Mouse (Mus musculus): ENCODE data around the gene Tcf3. TPM values are rescaled to one million over a fixed set of nuclear protein-coding genes. Genes with fewer than 3 reads are reported as not detected.

Gene Tcf3
- polyA plus RNA-seq, 1 experiment from 2014 or later, result 30.9 TPM

DNA sequence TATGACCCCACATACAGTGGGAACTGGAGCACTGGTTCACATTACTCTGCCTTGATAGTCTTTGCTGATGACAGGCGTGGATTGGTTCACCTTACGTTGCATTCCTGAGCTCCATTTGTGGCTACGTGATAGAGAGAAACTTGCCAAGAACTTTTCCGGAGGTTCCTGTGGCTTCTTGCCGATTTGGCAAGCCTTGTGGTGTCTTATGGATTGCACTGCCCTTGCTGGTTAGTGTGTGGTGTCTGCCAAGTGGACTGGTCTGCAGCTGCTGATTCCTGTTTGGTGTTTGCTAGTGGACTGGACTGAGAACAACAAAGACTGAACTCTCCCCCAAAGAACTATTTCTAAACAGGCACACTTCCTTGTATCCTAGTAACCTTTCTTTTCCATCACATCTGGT, 21.3 kb upstream of the Tcf3 start:
- H3K36me3 ChIP-seq (ENCODE audit: control insufficient read depth, insufficient read depth, low read length), result no peaks in the 10 kb centered on the region
- ATAC-seq (ENCODE audit: low FRiP score, low TSS enrichment) (no peak), DNase-seq (ENCODE audit: low spot score) (no peak)
- TF ChIP-seq EP300 (optimal IDR thresholded peaks at IDR 0.05) (no peak), CTCF (IDR thresholded peaks at IDR 0.05; ENCODE audit: low read depth) (no peak)
- no peaks in the 10 kb centered on the region for H3K4me1 ChIP-seq (replicated peaks; ENCODE audit: control insufficient read depth, insufficient read depth)
- H3K4me3 ChIP-seq (ENCODE audit: low read depth, low read length), result no peak overlapping the region
- WGBS, result 86% methylated on average over 5 of the region's 5 CpGs
- H3K9me3 ChIP-seq (ENCODE audit: control insufficient read depth, low read length), result no peaks in the 10 kb centered on the region
- no peaks in the 10 kb centered on the region for H3K27me3 ChIP-seq (ENCODE audit: control insufficient read depth, insufficient read depth, low read length)
- H3K27ac ChIP-seq (replicated peaks), result no peak overlapping the region
- H3K4me2 ChIP-seq (replicated peaks; ENCODE audit: low read depth), result no peak overlapping the region
- H3K9ac ChIP-seq (ENCODE audit: low read length), result no peak overlapping the region

DNA sequence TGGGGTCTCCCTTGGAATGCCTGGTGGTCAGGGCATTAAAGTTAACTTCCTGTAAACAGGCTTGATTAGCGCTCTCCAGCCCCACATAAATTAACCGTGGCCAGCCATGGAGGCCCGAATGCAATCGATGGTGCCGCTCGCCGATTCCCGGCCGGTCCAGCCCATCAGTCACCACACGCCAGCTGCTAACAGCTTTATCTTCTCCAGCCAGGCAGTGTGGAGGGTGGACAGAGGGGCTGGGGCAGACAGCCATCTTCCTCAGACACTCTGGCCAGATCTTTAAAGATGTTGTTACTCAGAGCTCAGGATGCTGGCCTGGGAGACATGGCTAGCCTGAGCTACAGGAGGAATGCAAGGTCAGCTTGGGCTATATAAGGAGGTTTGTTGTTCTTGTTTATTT, 20.2 kb upstream of the Tcf3 start:
- Histone ChIP-seq H3K4me2 (replicated peaks; ENCODE audit: low read depth) (no peak overlapping the region), H3K4me1 (replicated peaks; ENCODE audit: control insufficient read depth, insufficient read depth) (no peaks in the 10 kb centered on the region), H3K27me3 (ENCODE audit: control insufficient read depth, insufficient read depth, low read length) (no peaks in the 10 kb centered on the region), H3K9ac (ENCODE audit: low read length) (no peak overlapping the region), H3K27ac (replicated peaks) (no peak overlapping the region), H3K4me3 (ENCODE audit: low read depth, low read length) (no peak overlapping the region), H3K36me3 (ENCODE audit: control insufficient read depth, insufficient read depth, low read length) (no peaks in the 10 kb centered on the region), H3K9me3 (ENCODE audit: control insufficient read depth, low read length) (no peaks in the 10 kb centered on the region)
- no peak for TF ChIP-seq CTCF (IDR thresholded peaks at IDR 0.05; ENCODE audit: low read depth)
- no peak for TF ChIP-seq EP300 (optimal IDR thresholded peaks at IDR 0.05)
- ATAC-seq (ENCODE audit: low FRiP score, low TSS enrichment) (no peak), DNase-seq (ENCODE audit: low spot score) (peak; percentile 11)
- WGBS, result 46% methylated on average over 10 of the region's 10 CpGs

DNA sequence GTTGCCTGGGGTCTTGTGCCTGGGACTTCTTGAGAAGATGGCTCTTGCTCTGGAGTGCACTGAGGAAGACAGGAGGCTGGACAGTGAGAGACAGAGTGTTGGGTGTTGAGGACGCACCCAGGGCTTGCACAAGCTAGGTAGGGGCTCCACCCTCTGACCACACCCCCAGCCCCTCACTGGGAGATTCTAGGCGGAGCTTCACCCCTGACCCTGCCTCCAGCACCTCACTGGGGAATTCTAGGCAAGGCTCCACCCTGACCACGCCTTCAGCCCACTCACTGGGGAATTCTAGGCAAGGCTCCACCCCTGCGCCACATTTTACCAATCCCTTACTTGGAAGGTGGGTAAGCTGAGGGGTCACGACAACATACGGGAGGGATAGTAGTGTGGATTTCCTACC, 17.2 kb upstream of the Tcf3 start:
- TF ChIP-seq EP300 (optimal IDR thresholded peaks at IDR 0.05), result no peak
- TF ChIP-seq CTCF (IDR thresholded peaks at IDR 0.05; ENCODE audit: low read depth), result no peak
- Histone ChIP-seq H3K36me3 (ENCODE audit: control insufficient read depth, insufficient read depth, low read length) (no peaks in the 10 kb centered on the region), H3K4me3 (ENCODE audit: low read depth, low read length) (no peak overlapping the region), H3K9me3 (ENCODE audit: control insufficient read depth, low read length) (no peaks in the 10 kb centered on the region), H3K9ac (ENCODE audit: low read length) (no peak overlapping the region), H3K4me2 (replicated peaks; ENCODE audit: low read depth) (no peak overlapping the region), H3K27me3 (ENCODE audit: control insufficient read depth, insufficient read depth, low read length) (no peaks in the 10 kb centered on the region), H3K4me1 (replicated peaks; ENCODE audit: control insufficient read depth, insufficient read depth) (no peaks in the 10 kb centered on the region), H3K27ac (replicated peaks) (no peak overlapping the region)
- no peak for DNase-seq (ENCODE audit: low spot score)
- 10% methylated on average over 6 of the region's 6 CpGs for WGBS
- ATAC-seq (ENCODE audit: low FRiP score, low TSS enrichment), result no peak

DNA sequence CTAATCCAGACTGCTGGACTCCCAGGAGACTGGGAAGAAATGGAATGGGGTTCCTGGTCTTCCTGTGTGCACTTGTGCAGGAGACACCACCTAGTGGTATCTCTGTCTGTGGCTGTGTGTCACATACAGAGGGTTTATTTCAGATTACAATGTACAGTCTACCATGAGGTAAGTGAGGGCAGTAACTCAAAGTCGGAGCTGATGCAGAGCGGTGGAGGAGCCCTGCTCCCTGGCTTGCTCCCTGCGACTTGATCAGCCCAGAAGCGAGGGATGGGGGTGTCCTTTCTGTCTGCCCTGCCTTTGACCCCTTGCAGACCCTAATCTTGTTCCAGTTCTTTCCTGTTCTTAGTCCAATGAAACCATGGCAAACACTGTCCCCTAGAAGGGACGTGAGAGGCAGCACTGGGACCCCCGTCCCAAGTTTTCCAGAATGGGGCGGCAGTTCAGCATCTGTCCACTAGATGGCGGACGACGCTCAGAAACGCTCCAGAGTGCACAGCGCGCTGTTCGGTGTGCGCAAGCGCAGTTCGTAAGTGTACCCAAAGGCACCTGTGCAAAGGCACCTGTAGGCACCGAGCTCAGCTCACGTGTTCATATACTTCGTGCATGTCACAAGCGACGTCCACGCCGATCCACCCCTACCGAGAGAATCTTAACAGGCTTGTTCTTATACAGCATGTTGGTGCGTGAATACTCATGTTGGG, 12.6 kb upstream of the Tcf3 start:
- 7% methylated on average over 26 of the region's 26 CpGs for WGBS
- TF ChIP-seq CTCF (IDR thresholded peaks at IDR 0.05; ENCODE audit: low read depth), result peak; percentile 99
- TF ChIP-seq EP300 (optimal IDR thresholded peaks at IDR 0.05), result no peak
- H3K9ac ChIP-seq (ENCODE audit: low read length), result no peak overlapping the region
- no peak overlapping the region for H3K4me3 ChIP-seq (ENCODE audit: low read depth, low read length)
- H3K9me3 ChIP-seq (ENCODE audit: control insufficient read depth, low read length), result no peaks in the 10 kb centered on the region
- ATAC-seq (ENCODE audit: low FRiP score, low TSS enrichment), result peak; percentile 91
- H3K4me2 ChIP-seq (replicated peaks; ENCODE audit: low read depth), result no peak overlapping the region
- DNase-seq (ENCODE audit: low spot score), result peak; percentile 88
- no peaks in the 10 kb centered on the region for H3K4me1 ChIP-seq (replicated peaks; ENCODE audit: control insufficient read depth, insufficient read depth)
- H3K27ac ChIP-seq (replicated peaks), result no peak overlapping the region
- H3K36me3 ChIP-seq (ENCODE audit: control insufficient read depth, insufficient read depth, low read length), result no peaks in the 10 kb centered on the region
- H3K27me3 ChIP-seq (ENCODE audit: control insufficient read depth, insufficient read depth, low read length), result no peaks in the 10 kb centered on the region

DNA sequence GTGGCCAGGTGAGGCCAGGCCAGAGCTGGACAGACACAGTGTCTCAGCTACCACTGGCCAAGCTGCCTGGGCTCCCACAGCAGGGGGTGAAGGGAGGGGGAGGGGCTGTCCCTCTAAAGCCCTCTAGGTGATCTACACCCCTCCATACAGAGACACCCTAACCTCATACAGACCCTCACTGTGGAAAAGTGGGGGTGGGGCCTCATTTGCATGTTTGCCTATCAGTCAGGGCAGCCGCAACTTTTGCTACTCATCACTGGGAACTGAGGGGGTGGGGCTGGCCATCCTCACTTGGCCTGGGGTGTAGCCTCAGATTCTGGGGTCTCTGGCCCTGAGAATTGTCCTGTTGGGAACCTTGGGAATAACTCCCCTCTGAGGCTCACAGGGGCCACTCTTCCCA, 11.6 kb upstream of the Tcf3 start:
- 75% methylated on average over 1 of the region's 1 CpGs for WGBS
- no peak overlapping the region for H3K27ac ChIP-seq (replicated peaks)
- H3K36me3 ChIP-seq (ENCODE audit: control insufficient read depth, insufficient read depth, low read length), result no peaks in the 10 kb centered on the region
- no peak for TF ChIP-seq CTCF (IDR thresholded peaks at IDR 0.05; ENCODE audit: low read depth)
- no peak for TF ChIP-seq EP300 (optimal IDR thresholded peaks at IDR 0.05)
- H3K9ac ChIP-seq (ENCODE audit: low read length), result no peak overlapping the region
- H3K27me3 ChIP-seq (ENCODE audit: control insufficient read depth, insufficient read depth, low read length), result no peaks in the 10 kb centered on the region
- H3K4me1 ChIP-seq (replicated peaks; ENCODE audit: control insufficient read depth, insufficient read depth), result no peaks in the 10 kb centered on the region
- DNase-seq (ENCODE audit: low spot score) (peak; percentile 12), ATAC-seq (ENCODE audit: low FRiP score, low TSS enrichment) (no peak)
- H3K9me3 ChIP-seq (ENCODE audit: control insufficient read depth, low read length), result no peaks in the 10 kb centered on the region
- no peak overlapping the region for H3K4me2 ChIP-seq (replicated peaks; ENCODE audit: low read depth)
- no peak overlapping the region for H3K4me3 ChIP-seq (ENCODE audit: low read depth, low read length)

DNA sequence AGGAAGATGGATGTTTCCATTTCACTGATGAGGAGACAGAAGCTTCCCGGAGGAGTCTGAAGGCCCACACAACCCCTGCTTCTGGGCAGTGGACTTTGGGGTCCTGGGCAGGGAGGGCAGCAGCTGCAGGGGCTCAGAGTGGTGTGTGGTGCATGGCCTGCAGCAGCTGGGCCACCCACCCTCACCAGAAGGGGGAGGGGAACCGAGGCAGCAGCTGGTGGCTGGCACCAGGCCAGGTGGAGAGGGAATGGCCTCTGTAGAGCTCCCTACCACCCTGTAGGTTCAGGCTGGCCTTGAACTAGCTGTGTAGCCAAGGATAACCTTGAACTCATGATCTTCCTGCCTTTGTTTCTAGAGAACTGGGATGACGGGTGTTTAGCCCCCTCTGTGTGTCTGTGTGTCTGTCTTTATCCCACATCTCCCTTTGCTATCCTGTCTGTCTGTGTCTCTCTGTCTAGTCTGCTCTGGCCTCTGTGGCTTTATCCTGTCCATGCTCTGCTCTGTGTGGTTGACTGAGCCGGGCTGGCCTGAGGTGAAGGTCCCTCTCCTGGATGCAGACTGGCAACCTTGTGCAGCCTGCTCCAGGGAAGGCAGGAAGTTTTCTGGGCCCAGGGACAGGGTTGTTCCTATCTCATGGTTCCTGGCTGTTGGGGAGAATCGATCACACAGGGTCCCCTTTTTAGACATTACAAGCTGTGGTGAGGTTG, 11.0 kb upstream of the Tcf3 start:
- Histone ChIP-seq H3K9me3 (ENCODE audit: control insufficient read depth, low read length) (no peaks in the 10 kb centered on the region), H3K4me1 (replicated peaks; ENCODE audit: control insufficient read depth, insufficient read depth) (no peaks in the 10 kb centered on the region), H3K4me3 (ENCODE audit: low read depth, low read length) (no peak overlapping the region), H3K27ac (replicated peaks) (no peak overlapping the region), H3K4me2 (replicated peaks; ENCODE audit: low read depth) (no peak overlapping the region), H3K27me3 (ENCODE audit: control insufficient read depth, insufficient read depth, low read length) (no peaks in the 10 kb centered on the region), H3K9ac (ENCODE audit: low read length) (no peak overlapping the region), H3K36me3 (ENCODE audit: control insufficient read depth, insufficient read depth, low read length) (no peaks in the 10 kb centered on the region)
- no peak for ATAC-seq (ENCODE audit: low FRiP score, low TSS enrichment)
- peak; percentile 31 for DNase-seq (ENCODE audit: low spot score)
- 27% methylated on average over 5 of the region's 5 CpGs for WGBS
- TF ChIP-seq CTCF (IDR thresholded peaks at IDR 0.05; ENCODE audit: low read depth) (no peak), EP300 (optimal IDR thresholded peaks at IDR 0.05) (no peak)
